Mouse (Mus musculus) liver, embryonic 15.5 days (tissue): ENCODE measurements around the gene Efna5. TPM values are rescaled to one million over a fixed set of nuclear protein-coding genes. Genes with fewer than 3 reads are reported as not detected.

Experiments
- ATAC-seq: fragments of 200-750 bp; cut with Nextera tagmentation; 2 replicates; pipeline ENCODE4 v1.8.0; 2017; ENCODE audit warnings: moderate number of reproducible peaks, mild to moderate bottlenecking, moderate library complexity; ENCODE audit not compliant: insufficient read depth
- H3K27ac ChIP-seq: fragments of 300-500 bp; sonication (generic); replicated peaks from 2 replicates; pipeline ENCODE4 v1.5.1; 2015; ENCODE audit warnings: mild to moderate bottlenecking, inconsistent platforms
- H3K27me3 ChIP-seq: fragments of 300-500 bp; sonication (generic); 2 replicates; pipeline ENCODE4 v1.6.1; 2015; ENCODE audit warnings: mild to moderate bottlenecking, inconsistent platforms
- H3K36me3 ChIP-seq: fragments of 300-500 bp; sonication (generic); replicated peaks from 2 replicates; pipeline ENCODE4 v1.6.1; 2015; ENCODE audit warnings: moderate library complexity, mild to moderate bottlenecking, inconsistent platforms
- H3K4me1 ChIP-seq: fragments of 300-500 bp; sonication (generic); replicated peaks from 2 replicates; pipeline ENCODE4 v1.6.1; 2015; ENCODE audit warnings: inconsistent platforms
- H3K4me2 ChIP-seq: fragments of 300-500 bp; sonication (generic); 2 replicates; pipeline ENCODE4 v1.6.1; 2015; ENCODE audit warnings: moderate library complexity, mild to moderate bottlenecking, inconsistent platforms
- H3K4me3 ChIP-seq: fragments of 300-500 bp; sonication (generic); replicated peaks from 2 replicates; pipeline ENCODE4 v1.5.1; 2015; ENCODE audit warnings: mild to moderate bottlenecking, inconsistent platforms
- H3K9ac ChIP-seq: fragments of 300-500 bp; sonication (generic); 2 replicates; pipeline ENCODE4 v1.6.1; 2015; ENCODE audit warnings: moderate library complexity, mild to moderate bottlenecking, inconsistent platforms
- H3K9me3 ChIP-seq: fragments of 300-500 bp; sonication (generic); replicated peaks from 2 replicates; pipeline ENCODE4 v1.6.1; 2016; ENCODE audit warnings: inconsistent platforms
- WGBS: fragments of 180-500 bp; shearing (Covaris S2); methylation state at CpG from one replicate; pipeline ENCODE4 v1.1.7; 2015; ENCODE audit warnings: mixed read lengths; ENCODE audit not compliant: insufficient replicate concordance; 5-methylcytosine and 5-hydroxymethylcytosine counted together
- polyA plus RNA-seq: library from polyadenylated mRNA; unstranded; fragments of >200 nt; fragmentation: Nextera tagmentation; extraction: Ambion mirVana; gene quantifications from 2 replicates; pipeline ENCODE4 v1.2.1, GENCODE M21; 2015

The Efna5 gene
- polyA plus RNA-seq, 1 experiment from 2014 or later, result 1.6 TPM

- no peak overlapping the region for H3K4me3 ChIP-seq
- H3K4me2 ChIP-seq, result no peak overlapping the region
- H3K9me3 ChIP-seq, result no peaks in the 10 kb centered on the region
- H3K4me1 ChIP-seq, result peaks cover 19% of the 10 kb centered on the region
- H3K27me3 ChIP-seq, result no peaks in the 10 kb centered on the region
- WGBS, result 88% methylated on average over 4 of the region's 4 CpGs
- H3K36me3 ChIP-seq, result no peaks in the 10 kb centered on the region
- no peak overlapping the region for H3K27ac ChIP-seq
- no peak overlapping the region for H3K9ac ChIP-seq
- ATAC-seq, result no peak
Measured at GRCm38 (mm10) chr17:62745286-62745685, 135.8 kb downstream of the Efna5 start.

- WGBS, result 62% methylated on average over 6 of the region's 6 CpGs
- peaks cover 12% of the 10 kb centered on the region for H3K4me1 ChIP-seq
Measured at GRCm38 (mm10) chr17:62744239-62744638, 136.9 kb downstream of the Efna5 start.

DNA sequence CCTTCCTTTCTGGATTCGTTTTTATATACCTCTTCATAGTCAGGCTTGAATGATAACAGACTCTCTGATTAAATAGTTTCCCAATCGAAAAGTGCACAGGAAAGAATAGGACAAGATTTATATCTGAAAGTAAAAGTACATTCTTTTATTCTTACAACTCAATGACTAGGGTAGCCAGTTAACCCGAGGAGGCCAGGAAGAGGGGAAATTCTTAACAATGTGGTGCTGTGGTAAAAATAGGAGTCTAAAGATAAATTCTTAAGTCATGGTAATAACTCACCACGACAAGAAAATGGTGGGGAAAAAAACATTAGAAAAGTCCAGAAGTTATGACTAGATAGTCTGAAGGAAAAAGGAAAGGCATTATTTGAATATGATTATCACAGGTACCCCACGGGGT is 139.4 kb downstream of the Efna5 start:
- H3K4me3 ChIP-seq, result no peak overlapping the region
- no peaks in the 10 kb centered on the region for H3K4me1 ChIP-seq
- H3K27ac ChIP-seq, result no peak overlapping the region
- H3K36me3 ChIP-seq, result no peaks in the 10 kb centered on the region
- 27% methylated on average over 5 of the region's 5 CpGs for WGBS
- H3K9me3 ChIP-seq, result no peaks in the 10 kb centered on the region
- no peaks in the 10 kb centered on the region for H3K27me3 ChIP-seq
- no peak for ATAC-seq
- no peak overlapping the region for H3K4me2 ChIP-seq
- H3K9ac ChIP-seq, result no peak overlapping the region

More at GRCm38 (mm10) chr17:62744239-62744638, 136.9 kb downstream of the Efna5 start:
- no peaks in the 10 kb centered on the region for H3K36me3 ChIP-seq
- no peaks in the 10 kb centered on the region for H3K9me3 ChIP-seq
- ATAC-seq, result no peak
- H3K27me3 ChIP-seq, result no peaks in the 10 kb centered on the region
- no peak overlapping the region for H3K4me2 ChIP-seq
- H3K27ac ChIP-seq, result no peak overlapping the region
- no peak overlapping the region for H3K4me3 ChIP-seq
- no peak overlapping the region for H3K9ac ChIP-seq

DNA sequence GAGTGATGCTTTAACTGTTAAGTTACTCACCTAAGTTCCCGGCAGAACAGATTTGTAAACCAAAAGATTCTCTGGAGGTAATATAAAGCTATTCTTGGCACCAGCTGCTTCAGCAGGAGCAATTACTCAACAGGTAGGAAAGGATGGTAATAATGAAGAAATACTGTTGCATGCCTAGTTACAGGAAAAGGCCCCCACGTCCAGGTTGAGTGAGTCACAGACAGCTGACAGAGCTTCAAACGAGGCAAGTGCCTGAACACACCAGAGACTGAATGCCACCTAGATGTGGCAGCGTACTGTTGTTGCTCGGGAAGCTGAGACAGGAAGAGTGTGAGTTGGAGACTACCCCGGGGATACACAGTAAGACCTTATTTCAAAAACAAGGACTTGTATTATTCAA is 140.1 kb downstream of the Efna5 start:
- Histone ChIP-seq H3K27ac (no peak overlapping the region), H3K9ac (no peak overlapping the region), H3K4me1 (no peaks in the 10 kb centered on the region), H3K4me2 (no peak overlapping the region), H3K27me3 (no peaks in the 10 kb centered on the region), H3K9me3 (no peaks in the 10 kb centered on the region), H3K36me3 (no peaks in the 10 kb centered on the region), H3K4me3 (no peak overlapping the region)
- no peak for ATAC-seq
- 50% methylated on average over 6 of the region's 6 CpGs for WGBS

GRCm38 (mm10) chr17:62739993-62740392 is 141.1 kb downstream of the Efna5 start:
- 63% methylated on average over 6 of the region's 6 CpGs for WGBS

GRCm38 (mm10) chr17:62737404-62737803 is 143.7 kb downstream of the Efna5 start:
- WGBS, result 56% methylated on average over 6 of the region's 6 CpGs
- no peaks in the 10 kb centered on the region for H3K9me3 ChIP-seq
- H3K27me3 ChIP-seq, result no peaks in the 10 kb centered on the region
- no peaks in the 10 kb centered on the region for H3K36me3 ChIP-seq
- no peak overlapping the region for H3K4me3 ChIP-seq
- no peak overlapping the region for H3K9ac ChIP-seq
- no peak overlapping the region for H3K4me2 ChIP-seq
- no peak overlapping the region for H3K27ac ChIP-seq
- ATAC-seq, result peak; percentile 61; the same call in 1 of the 2 replicates
- H3K4me1 ChIP-seq, result no peaks in the 10 kb centered on the region

More at GRCm38 (mm10) chr17:62739993-62740392, 141.1 kb downstream of the Efna5 start:
- H3K4me3 ChIP-seq, result no peak overlapping the region
- no peak overlapping the region for H3K27ac ChIP-seq
- ATAC-seq, result no peak
- H3K4me1 ChIP-seq, result no peaks in the 10 kb centered on the region
- H3K9ac ChIP-seq, result no peak overlapping the region
- no peaks in the 10 kb centered on the region for H3K27me3 ChIP-seq
- H3K36me3 ChIP-seq, result no peaks in the 10 kb centered on the region
- no peaks in the 10 kb centered on the region for H3K9me3 ChIP-seq
- no peak overlapping the region for H3K4me2 ChIP-seq

- Histone ChIP-seq H3K27me3 (no peaks in the 10 kb centered on the region), H3K9ac (no peak overlapping the region), H3K4me2 (no peak overlapping the region), H3K36me3 (no peaks in the 10 kb centered on the region), H3K27ac (no peak overlapping the region), H3K4me3 (no peak overlapping the region), H3K9me3 (no peaks in the 10 kb centered on the region), H3K4me1 (no peaks in the 10 kb centered on the region)
- WGBS, result 34% methylated on average over 11 of the region's 11 CpGs
- ATAC-seq, result no peak
Measured at GRCm38 (mm10) chr17:62735943-62736342, 145.2 kb downstream of the Efna5 start.

- Histone ChIP-seq H3K4me3 (no peak overlapping the region), H3K27me3 (no peaks in the 10 kb centered on the region), H3K27ac (no peak overlapping the region), H3K4me2 (no peak overlapping the region), H3K4me1 (no peaks in the 10 kb centered on the region), H3K9ac (no peak overlapping the region), H3K36me3 (no peaks in the 10 kb centered on the region), H3K9me3 (no peaks in the 10 kb centered on the region)
- ATAC-seq, result no peak
- 40% methylated on average over 10 of the region's 10 CpGs for WGBS
Measured at GRCm38 (mm10) chr17:62734901-62735300, 146.2 kb downstream of the Efna5 start.

DNA sequence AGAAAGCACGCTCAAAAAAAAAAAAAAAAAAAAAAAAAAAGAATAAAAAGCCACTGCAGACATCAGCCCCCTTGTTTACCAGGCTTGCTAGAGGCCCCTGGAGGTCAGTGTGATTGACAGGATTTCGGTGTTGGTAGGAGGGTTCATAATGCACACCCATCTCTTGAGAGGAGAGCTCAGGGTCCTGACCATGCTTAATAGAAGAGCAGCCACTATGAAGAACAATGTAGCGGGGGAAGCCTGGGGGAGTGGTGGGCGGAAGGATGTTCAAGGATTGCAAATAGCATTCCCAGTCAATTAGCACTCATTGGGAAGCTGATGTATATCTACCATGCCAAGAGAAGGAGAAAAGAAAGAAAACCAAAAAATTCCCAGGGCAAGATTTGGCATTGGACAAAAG is 147.1 kb downstream of the Efna5 start:
- no peak overlapping the region for H3K27ac ChIP-seq
- H3K27me3 ChIP-seq, result no peaks in the 10 kb centered on the region
- no peaks in the 10 kb centered on the region for H3K36me3 ChIP-seq
- WGBS, result 63% methylated on average over 4 of the region's 4 CpGs
- H3K4me3 ChIP-seq, result no peak overlapping the region
- no peak overlapping the region for H3K9ac ChIP-seq
- ATAC-seq, result no peak
- H3K9me3 ChIP-seq, result no peaks in the 10 kb centered on the region
- no peaks in the 10 kb centered on the region for H3K4me1 ChIP-seq
- no peak overlapping the region for H3K4me2 ChIP-seq

DNA sequence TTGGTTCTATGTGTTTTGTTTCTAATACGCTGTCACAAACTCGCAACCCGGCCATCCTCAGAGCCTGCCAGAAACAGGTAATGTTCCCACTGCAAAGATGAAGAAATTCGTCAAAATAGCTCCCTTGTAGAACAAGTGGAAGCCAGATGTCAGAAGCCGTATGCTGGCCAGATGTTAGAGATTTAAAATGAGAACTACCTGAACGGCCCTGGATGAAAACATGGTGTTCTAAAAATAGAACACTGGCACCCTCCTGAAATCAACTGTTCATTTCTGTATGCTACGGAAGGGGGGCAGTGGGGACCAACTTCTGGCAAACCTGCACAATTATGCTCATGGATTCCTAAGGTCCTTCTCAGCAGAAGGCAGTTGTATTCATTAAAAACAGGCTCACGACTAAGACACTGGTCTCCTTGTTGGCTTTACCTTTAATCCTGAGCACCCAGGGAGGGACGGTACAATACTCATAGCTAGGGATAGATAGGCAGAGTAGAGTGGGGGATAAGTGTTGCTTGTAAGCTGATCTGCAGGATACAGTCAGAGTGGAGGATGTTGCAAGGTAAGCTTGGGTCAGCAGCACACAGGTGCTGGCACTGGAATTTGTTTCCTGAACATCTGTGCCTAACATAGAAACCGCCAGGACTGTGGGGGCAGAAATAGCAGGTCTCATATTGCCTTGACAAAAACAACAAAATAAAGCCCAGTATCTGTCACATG is 151.2 kb downstream of the Efna5 start:
- H3K4me1 ChIP-seq, result no peaks in the 10 kb centered on the region
- H3K36me3 ChIP-seq, result no peaks in the 10 kb centered on the region
- H3K4me2 ChIP-seq, result no peak overlapping the region
- no peak overlapping the region for H3K9ac ChIP-seq
- no peak overlapping the region for H3K4me3 ChIP-seq
- H3K9me3 ChIP-seq, result no peaks in the 10 kb centered on the region
- no peak for ATAC-seq
- no peaks in the 10 kb centered on the region for H3K27me3 ChIP-seq
- 57% methylated on average over 10 of the region's 10 CpGs for WGBS
- no peak overlapping the region for H3K27ac ChIP-seq

- no peak for ATAC-seq
- no peaks in the 10 kb centered on the region for H3K27me3 ChIP-seq
- 65% methylated on average over 10 of the region's 10 CpGs for WGBS
- H3K36me3 ChIP-seq, result no peaks in the 10 kb centered on the region
- H3K4me1 ChIP-seq, result no peaks in the 10 kb centered on the region
- H3K9ac ChIP-seq, result no peak overlapping the region
- no peaks in the 10 kb centered on the region for H3K9me3 ChIP-seq
- no peak overlapping the region for H3K4me3 ChIP-seq
- no peak overlapping the region for H3K27ac ChIP-seq
- no peak overlapping the region for H3K4me2 ChIP-seq
Measured at GRCm38 (mm10) chr17:62728142-62728917, 152.8 kb downstream of the Efna5 start.
